Mouse (Mus musculus) left cerebral cortex, adult 11 months (tissue): ENCODE results near the gene Eps8.

ENCODE experiments used
- DNase-seq: peaks from one replicate; pipeline ENCODE4 v3.0.0; 2022; ENCODE audit warnings: low spot score

Gene Eps8

DNA sequence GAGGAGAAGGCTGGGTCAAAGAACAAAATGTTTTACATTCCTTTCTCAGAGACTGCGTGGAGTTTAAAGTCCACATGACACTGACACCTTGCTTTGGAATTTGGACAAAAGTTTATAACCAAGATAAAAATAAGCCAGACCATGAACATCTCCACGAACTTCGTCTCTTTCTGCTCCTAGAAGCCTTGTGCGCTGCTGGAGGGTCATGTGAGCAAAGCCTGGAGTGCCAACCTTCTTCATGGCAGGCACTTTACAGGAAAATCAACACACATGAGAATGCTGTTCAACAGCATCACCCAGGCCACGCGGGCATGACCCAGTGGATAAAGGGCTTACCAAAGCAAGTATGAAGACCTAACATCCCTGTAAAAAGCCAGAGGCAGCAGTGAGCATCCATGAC is 85.6 kb downstream of the Eps8 start:
- no peak for DNase-seq

DNA sequence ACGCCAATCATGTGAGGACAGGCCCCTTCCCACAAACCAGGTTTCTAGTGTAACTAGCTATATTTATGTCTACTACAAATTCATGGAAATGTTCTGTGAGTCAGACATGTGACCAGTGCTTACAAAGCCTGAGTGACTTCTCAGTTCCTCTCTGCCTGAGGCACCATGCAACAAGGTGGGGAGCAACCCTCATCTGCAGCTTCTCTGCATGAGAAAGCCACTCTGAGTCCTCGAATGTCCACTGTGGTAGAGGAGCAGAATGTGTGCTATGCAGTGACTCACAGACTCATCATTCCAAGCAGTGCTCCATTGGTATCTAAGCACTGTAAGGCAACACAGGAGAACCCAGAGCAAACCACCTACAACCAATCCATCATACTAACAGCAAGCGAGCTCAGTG is 88.8 kb downstream of the Eps8 start:
- no peak for DNase-seq

DNA sequence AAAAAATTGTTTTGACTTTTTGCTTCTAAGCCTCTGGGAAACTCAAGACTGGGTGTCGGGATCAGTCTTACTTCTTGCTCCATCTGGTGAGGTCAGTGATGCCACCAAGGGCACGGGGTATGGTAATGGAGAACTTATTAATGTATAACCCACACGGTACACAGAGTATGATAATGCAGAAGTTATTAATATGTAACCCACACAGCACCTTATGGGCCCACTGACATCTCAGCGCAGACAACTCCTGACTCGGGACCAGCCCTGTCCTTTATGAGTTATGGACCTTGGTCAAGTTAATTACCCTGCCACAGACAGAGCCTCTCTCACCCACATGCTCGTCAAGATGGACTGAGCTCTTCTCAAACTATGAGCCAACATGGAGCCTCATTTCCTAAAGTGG is 89.2 kb downstream of the Eps8 start:
- DNase-seq, result no peak

DNA sequence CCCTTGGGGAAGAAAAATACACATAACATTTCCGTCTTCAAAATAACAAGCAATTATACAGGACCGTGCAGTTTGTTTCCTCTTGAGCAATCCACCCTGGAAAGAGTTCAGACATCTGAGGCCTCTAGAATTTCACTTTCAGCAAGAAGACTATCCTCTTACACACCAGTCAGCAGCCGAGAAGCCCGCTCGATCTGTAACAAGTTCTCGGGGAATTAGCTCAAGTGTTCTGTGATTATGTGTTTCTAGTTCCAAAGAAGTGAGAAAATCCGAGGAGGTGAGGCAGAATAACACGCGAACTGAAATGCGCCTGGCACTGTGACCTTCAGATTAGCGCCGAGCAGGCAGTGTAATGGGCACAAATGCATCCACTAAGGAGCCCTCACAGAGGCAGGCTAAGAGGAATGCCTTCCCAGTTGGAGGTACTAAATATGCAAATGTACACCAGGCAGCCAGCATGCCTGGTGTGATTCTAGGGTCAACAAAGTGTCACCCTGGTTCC is 94.3 kb downstream of the Eps8 start:
- DNase-seq, result no peak

DNA sequence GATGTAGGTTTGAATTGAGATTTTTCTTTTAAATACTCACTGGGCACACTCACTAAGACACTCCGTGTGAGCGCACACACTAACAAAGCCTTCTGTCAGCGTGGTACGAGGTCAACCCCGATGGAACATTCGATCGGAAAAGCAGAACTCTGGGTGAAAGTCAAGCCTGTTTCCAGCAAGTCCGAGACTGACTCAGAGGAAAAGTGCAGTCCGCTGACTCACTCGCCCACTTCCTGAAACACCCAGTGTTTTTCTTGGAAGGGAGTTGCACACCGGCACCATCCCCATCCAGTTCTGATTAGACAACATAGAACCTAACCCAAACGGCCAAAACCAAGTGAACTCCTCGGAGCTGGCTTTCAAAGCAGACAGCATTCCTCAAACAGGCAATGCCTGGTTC is 95.8 kb downstream of the Eps8 start:
- no peak for DNase-seq

DNA sequence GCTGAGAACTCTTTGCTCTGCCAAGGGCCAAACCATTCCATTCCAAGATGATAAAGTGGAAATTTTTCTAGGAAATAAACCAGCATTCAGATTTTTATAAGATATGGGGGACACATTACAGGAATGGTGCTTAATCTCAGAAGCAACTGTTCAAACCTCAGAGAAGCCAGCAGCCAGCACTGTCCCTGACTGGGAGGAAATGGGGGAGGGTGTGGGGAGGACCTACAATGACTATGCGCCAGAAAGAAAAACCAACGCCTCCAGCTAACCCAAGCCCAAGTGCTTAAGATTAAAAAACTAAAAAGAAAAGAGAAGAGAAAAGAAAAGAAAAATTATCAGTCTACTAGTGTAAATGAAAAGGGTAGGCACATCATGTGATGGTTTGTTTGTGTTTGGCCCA is 97.0 kb downstream of the Eps8 start:
- no peak for DNase-seq

DNA sequence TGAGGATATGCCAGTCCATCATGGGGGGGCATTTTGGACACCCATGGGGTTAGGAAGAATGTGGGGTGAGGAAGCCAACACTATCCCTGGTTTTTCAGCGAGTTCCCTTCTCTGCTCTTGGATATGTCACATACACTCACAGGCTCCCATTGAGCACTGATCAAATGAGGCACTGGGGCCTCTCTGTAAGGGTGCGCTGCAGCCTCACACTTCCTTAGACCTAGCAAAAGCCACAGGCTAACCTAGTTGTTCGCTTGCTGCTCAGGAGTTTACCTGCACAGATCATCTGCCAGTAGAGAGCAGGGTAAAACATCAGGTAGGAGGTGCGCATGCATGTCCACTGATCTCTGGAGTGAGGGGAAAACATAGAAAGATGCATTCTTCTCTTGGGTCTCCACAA is 97.5 kb downstream of the Eps8 start:
- DNase-seq, result no peak

DNA sequence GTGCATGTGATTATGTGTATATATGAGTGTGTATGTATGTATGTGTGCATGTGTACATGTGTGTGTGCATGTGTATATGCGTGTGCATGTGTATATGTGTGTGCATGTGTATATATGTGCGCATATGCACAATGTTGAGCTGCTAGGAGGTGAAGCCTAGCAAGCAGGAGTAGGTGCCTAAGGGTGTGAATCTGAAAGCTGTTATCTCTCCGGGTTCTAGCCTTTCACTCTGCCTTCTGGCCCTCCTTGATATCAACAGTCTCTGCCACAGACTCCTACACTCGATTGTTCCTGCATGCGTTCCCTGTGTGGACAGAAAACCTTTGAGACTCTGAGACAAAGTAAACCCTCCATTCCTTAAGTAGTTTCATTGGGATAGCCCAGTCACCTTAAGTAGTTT is 98.0 kb downstream of the Eps8 start:
- DNase-seq, result no peak

DNA sequence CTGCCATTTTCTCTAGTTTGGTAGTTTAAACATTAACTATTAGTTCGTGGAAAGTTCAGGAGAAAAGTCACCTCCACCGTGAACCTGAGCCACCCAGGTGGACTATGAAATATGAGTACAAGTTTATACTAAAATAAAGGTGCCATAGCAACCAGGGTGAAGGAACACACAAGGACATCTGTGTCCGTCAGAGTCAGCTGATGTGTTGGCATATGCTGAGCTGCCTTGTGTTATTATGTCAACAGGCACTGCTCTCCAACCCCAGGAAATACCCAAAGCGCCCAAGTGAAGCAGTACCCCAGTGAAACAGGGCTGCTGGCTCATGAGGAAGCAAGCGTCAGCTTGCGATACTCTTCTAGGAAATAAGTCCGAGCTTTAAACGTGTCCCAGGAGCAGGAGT is 104.5 kb downstream of the Eps8 start:
- no peak for DNase-seq

DNA sequence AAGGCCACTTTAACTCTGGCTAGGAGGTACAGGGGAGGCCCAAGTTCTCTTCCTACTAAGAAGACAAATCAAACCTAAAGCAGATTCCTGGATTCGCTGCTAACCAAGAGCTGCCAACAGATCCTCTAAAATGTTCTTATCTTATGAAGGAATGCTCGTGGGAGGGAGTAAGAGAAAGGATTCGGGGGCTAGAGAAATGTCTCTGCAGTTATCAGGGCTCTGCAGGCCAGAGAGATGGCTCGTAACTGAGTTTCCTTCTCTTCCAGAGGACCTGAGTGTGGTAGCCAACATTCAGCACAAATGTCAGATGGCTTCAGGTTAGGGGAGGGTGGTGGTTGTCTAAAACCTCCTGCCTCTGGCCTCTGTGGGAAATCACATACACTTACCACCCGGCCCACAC is 106.1 kb downstream of the Eps8 start:
- no peak for DNase-seq

DNA sequence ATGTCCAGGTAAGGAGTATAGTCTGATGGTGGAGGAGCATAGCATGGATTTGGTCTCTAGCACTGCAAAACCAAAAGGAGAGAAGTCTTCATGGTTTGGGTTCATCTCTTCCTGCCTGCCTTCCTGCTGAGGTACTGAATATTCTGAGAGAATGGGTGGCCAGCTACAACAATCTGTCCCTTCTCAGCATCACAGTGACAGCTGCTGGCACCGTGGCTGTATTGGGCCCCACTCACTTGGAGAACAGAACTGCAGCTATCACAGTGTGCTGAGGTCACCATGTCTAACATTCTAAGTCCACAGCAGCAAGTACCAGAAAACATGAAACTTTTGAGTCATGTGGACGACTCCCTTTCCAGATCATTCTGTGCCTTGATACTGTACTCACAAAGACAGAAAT is 107.1 kb downstream of the Eps8 start:
- DNase-seq, result no peak

DNA sequence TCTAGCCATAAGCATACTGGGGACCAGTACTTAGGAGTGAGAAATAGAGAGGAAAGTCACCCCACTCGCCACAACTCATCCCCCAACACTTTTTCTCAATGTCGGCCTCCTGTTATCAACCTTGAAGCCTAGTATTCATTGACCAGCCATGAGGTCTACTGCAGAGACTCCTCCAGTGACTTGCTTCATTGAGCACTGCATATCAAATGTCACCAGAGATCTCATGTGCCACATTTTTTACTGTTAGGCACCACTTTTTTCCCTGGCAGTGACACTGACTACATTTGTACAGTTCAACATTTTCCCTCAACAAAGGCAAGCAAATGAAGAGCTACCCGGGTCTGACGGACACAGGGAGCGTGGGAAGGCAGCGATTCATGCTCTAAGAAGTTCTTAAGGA is 108.6 kb downstream of the Eps8 start:
- no peak for DNase-seq

DNA sequence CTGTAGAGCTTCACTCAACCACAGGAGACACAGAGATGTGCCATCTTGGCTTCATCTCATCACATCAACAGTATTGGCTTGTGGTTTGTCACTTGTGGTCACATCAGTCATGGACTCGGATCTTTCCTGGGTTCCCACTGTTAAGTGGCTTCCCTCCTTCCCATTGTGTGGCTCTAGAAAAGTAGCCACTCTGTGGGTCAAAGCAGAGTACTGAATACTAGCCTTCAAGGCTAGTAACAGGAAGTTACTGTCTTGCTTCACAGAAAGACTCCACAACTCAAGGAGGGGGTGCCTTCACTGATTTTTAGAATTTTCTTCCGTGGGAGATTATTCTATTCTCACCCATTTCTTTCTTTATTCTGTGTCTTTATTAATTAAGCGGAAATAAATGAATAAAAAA is 109.3 kb downstream of the Eps8 start:
- no peak for DNase-seq

DNA sequence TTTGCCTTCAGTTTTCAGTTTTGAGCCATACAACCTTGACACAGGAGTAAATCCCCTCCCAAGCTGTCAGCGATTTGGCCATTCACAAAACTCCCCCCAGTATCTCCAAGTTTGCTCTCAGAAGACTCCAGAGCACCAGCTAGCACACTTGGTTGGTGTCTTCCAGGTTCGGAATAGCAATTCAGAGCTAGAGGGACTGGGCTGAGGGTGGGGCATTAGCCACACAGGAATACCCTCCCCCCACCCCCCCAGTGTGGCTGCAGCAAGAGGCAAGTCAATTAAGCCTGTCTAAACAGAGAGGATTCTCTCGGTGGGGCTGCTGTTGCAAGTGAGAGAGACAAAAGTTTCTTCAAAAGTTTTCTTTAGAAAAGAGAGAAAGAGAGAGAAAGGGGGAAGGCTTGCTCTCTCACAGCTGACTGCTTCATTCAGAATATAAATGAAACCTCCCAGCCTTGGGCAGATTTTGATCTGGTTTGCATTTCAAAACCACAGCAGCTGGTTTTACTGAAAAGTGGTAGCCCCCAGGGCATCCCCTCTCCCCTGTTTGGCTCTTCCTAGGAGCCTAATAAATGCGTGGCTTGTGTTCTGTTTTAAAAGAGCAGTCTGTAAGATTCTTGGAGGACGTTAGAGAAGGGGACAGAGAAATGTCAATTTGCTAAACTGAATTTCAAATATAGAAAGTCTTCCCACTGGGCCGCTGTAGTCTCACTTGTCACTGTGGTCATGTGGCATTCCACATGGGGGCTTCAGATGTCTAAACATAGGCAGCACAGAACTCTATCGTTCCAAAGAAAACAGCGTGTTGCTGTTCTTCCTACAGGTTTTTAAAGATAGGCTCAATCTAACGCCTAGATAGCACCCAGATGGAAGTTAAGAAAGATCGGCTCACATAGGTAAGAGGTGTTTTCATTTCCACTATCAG is 112.2 kb downstream of the Eps8 start:
- DNase-seq, result no peak

DNA sequence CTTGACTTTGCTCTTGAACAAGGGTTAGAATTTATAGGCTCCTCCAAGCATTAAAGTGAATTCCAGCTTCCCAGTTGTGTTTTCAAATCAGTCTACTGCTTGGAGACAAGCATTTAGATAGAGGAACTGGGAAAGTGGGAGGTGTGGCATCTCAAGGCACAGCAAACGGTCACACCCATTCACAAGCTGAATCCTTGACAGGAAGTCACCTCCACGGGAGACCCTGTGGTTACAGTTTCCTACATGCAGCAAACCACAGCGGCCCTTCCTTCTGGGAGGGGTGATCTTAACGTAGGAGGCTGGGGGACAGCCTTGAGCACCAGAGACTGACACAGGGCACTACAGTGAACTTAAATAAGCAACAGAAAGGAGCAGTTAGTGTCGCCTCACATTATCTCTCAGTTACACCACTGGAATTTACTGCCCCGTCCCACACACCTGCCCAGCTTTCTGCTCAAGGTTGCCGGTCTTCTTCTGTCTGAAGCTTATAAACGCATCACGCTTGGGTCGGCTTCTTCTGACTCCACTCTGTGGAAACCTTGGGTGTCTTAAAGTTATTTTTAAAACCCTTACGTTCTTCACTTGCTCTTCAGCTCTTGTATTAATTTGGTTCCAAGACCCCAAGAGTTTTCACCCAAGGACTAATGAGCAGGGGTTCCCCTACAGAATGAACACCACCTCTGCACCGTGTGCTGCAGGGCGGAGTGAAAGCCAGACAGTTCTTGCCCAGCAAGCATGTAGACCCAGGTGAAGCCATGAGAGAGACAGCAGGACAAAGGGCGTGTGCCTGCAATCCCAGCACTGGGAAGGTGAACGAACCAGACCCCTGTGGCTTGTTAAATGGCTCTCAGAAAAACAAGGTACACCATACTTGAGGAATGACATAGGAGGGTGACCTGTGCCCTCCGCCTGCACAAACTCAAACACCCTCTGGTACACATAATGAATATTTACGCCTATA is 113.2 kb downstream of the Eps8 start:
- DNase-seq, result no peak

DNA sequence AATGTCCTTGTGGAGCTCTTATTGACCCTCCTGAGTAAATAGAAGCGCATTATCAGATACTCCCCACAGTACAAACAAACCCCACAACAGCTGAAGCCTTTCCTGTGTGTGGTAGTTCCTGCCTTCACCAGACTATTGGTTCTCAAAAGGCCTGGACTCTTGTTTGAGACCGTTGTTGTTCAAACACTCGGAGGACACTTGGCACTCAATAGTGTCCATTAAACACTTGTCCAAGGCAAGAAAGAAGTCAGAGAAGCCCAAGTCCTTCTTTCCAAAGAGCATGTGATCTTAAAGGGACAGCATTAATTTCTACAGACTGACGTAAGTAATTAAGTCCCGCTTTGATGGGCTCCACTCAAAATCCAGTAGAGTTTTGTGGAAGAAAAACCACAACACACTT is 113.9 kb downstream of the Eps8 start:
- DNase-seq, result no peak

DNA sequence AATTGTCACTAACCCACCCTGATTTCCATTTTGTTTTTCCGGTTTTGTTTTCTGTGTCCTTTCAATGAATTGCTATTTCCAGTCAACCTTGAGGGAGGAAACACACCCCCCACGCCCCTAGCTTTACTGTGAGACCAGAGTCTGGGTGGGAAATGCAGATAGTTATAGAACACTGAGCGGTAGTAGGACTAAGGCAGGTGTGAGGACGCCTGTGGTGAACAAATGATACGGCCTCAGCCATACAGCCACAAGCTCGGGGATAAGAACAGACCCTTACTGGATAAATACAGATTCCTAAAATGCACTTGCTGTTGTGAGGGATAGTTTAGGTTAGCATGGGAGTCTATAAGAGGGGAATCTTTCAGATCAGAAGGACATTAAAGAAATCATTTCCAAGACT is 114.3 kb downstream of the Eps8 start:
- DNase-seq, result no peak

DNA sequence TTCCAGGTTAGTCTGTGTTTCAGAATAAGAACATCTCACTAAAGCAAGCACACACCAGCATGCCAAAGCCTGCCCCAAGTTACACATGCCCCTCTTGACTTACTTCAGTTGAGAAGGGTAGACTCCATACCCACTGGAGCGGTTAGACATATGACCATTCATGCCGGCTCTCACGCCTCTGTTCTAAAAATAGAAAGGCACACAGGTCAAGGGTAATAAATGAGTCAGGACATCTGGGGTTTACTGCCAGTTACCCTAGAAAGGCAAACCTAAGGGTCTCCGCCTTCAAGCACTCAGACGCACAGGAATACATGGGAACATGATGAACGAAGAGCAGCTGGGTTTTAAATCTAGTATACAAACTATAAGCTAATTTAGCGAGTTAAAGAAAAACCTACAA is 115.5 kb downstream of the Eps8 start:
- DNase-seq, result no peak

DNA sequence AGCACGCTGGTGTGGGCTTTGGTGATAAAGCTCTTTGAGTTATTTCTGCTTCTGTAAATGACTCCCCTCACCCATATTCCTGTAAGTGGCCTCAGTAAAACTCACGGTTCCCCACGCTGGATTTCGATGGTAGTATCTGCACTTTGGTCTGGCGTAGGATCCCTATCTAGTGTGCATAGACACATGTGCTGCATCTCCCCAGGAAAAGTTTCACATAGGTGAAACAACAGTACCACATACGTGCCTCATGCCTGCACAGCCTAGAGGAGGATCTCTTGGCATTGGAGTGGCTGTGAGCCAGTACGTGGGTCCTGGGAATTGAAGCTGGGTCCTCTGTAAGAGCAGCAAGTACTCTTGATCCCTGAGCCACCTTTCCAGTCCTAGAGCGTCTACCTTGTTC is 121.9 kb downstream of the Eps8 start:
- DNase-seq, result no peak

DNA sequence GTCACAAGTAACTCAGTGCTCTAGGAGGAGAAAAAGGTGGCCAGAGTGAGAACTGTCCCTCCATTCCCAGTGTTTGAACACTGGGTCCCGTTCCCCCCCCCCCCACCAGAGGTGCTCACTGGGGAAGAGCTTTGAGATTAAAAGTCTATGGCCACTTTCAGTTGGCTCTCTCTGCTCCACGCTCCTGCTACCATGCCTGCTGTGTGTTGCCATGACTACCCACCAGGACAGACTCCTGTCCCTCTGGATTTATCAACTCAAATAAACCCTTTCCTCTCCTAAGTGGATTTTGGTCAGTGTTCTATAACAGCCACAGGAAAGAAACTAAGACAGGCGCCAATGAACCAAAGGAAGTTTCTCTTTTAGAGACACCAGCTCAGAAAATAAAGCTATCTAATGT is 128.9 kb downstream of the Eps8 start:
- DNase-seq, result no peak

DNA sequence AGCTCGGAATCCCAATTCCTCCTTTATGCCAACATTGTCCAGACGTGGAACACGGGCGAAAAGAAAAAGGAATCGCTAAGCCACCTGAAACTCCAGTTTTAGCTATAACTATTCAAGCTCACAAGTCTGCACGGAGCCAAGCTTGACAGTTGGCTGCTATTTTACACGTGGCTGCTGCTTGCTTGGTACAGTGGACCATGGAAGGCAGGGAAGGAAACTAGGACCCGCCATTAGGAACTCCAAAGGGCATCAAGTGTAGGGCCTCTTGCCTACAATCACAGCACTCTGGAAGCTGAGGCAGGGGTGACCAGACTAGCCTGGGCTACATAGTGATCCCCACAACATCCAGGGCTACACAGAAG is 134.4 kb downstream of the Eps8 start:
- DNase-seq, result no peak

DNA sequence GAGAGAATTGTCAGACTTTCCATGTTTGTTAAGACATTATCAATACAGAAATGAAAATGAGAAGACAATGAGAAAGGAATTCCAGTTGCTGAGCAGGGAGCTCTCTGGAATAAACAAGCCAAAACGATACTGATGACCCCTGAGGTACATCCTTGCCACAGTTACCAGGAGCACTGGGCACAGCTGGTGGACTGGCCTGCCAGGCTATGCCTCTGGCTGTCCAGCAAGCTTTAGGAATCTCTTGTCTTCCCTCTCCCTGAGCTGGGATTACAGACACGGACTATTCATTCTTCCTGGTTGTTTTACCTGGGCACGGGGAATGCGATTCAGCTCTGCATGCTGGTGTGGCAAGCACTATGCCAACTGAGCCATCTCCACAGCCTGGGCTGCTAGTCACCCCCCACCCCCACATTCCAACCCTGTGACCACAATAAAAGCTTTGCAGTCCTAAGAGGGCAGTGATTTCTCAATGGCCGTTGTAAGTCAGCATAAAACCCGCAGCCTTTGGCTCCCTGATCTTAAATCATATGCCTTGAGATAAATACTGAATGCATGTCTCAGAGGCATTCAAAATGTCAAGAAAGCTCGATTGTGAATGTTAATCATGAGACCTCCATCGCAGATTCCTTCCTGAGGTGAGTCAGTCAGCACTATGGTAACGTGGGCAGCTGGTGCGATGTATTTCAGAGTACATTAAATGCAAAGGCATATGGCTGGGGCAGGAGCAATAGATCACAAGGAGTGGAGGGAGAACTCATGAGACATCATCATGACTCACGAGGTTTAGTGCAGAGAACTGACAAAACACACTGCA is 134.9 kb downstream of the Eps8 start:
- peak; percentile 7 for DNase-seq
